Mouse (Mus musculus): ENCODE measurements around the gene Ppp1r9a. TPM values are rescaled to one million over a fixed set of nuclear protein-coding genes. Genes with fewer than 3 reads are reported as not detected.

Ppp1r9a gene
- polyA plus RNA-seq, 1 experiment, result 38.1 TPM

- H3K9ac ChIP-seq (ENCODE audit: low read depth, poor library complexity, severe bottlenecking), result no peak overlapping the region
- no peaks in the 10 kb centered on the region for H3K9me3 ChIP-seq (replicated peaks; ENCODE audit: control insufficient read depth, insufficient read depth, low read length, poor library complexity, severe bottlenecking)
- H3K27me3 ChIP-seq (ENCODE audit: control insufficient read depth, insufficient read depth, low read length, poor library complexity, severe bottlenecking), result no peaks in the 10 kb centered on the region
- no peaks in the 10 kb centered on the region for H3K36me3 ChIP-seq (ENCODE audit: control insufficient read depth, insufficient read depth, low read length, poor library complexity, severe bottlenecking)
- no peak overlapping the region for H3K4me3 ChIP-seq (ENCODE audit: low read depth, low read length)
- no peaks in the 10 kb centered on the region for H3K4me1 ChIP-seq (ENCODE audit: control insufficient read depth, insufficient read depth, low read length)
- TF ChIP-seq EP300 (IDR thresholded peaks at IDR 0.05; ENCODE audit: insufficient read depth, low read depth, low read length) (no peak), POLR2A (IDR thresholded peaks at IDR 0.05; ENCODE audit: insufficient read depth, low read length) (no peak), CTCF (IDR thresholded peaks at IDR 0.05; ENCODE audit: low read depth, low read length) (no peak)
- H3K27ac ChIP-seq (ENCODE audit: insufficient read depth, low read length), result no peak overlapping the region
Observed at GRCm38 (mm10) chr6:4948056-4948455, 45.3 kb downstream of the Ppp1r9a start.

GRCm38 (mm10) chr6:4949701-4950100 is 47.0 kb downstream of the Ppp1r9a start:
- no peak overlapping the region for H3K4me3 ChIP-seq (ENCODE audit: low read depth, low read length)
- no peak overlapping the region for H3K9ac ChIP-seq (ENCODE audit: low read depth, poor library complexity, severe bottlenecking)
- no peaks in the 10 kb centered on the region for H3K36me3 ChIP-seq (ENCODE audit: control insufficient read depth, insufficient read depth, low read length, poor library complexity, severe bottlenecking)
- no peak overlapping the region for H3K27ac ChIP-seq (ENCODE audit: insufficient read depth, low read length)
- H3K27me3 ChIP-seq (ENCODE audit: control insufficient read depth, insufficient read depth, low read length, poor library complexity, severe bottlenecking), result no peaks in the 10 kb centered on the region
- H3K9me3 ChIP-seq (replicated peaks; ENCODE audit: control insufficient read depth, insufficient read depth, low read length, poor library complexity, severe bottlenecking), result no peaks in the 10 kb centered on the region
- TF ChIP-seq CTCF (IDR thresholded peaks at IDR 0.05; ENCODE audit: low read depth, low read length) (no peak), EP300 (IDR thresholded peaks at IDR 0.05; ENCODE audit: insufficient read depth, low read depth, low read length) (no peak), POLR2A (IDR thresholded peaks at IDR 0.05; ENCODE audit: insufficient read depth, low read length) (no peak)
- H3K4me1 ChIP-seq (ENCODE audit: control insufficient read depth, insufficient read depth, low read length), result no peaks in the 10 kb centered on the region

GRCm38 (mm10) chr6:4953028-4953719 is 50.5 kb downstream of the Ppp1r9a start:
- H3K36me3 ChIP-seq (ENCODE audit: control insufficient read depth, insufficient read depth, low read length, poor library complexity, severe bottlenecking), result no peaks in the 10 kb centered on the region
- no peak for TF ChIP-seq EP300 (IDR thresholded peaks at IDR 0.05; ENCODE audit: insufficient read depth, low read depth, low read length)
- H3K27ac ChIP-seq (ENCODE audit: insufficient read depth, low read length), result no peak overlapping the region
- H3K9ac ChIP-seq (ENCODE audit: low read depth, poor library complexity, severe bottlenecking), result no peak overlapping the region
- no peak overlapping the region for H3K4me3 ChIP-seq (ENCODE audit: low read depth, low read length)
- no peaks in the 10 kb centered on the region for H3K4me1 ChIP-seq (ENCODE audit: control insufficient read depth, insufficient read depth, low read length)
- no peaks in the 10 kb centered on the region for H3K27me3 ChIP-seq (ENCODE audit: control insufficient read depth, insufficient read depth, low read length, poor library complexity, severe bottlenecking)
- no peaks in the 10 kb centered on the region for H3K9me3 ChIP-seq (replicated peaks; ENCODE audit: control insufficient read depth, insufficient read depth, low read length, poor library complexity, severe bottlenecking)

- no peaks in the 10 kb centered on the region for H3K36me3 ChIP-seq (ENCODE audit: control insufficient read depth, insufficient read depth, low read length, poor library complexity, severe bottlenecking)
- no peaks in the 10 kb centered on the region for H3K9me3 ChIP-seq (replicated peaks; ENCODE audit: control insufficient read depth, insufficient read depth, low read length, poor library complexity, severe bottlenecking)
- no peak overlapping the region for H3K4me3 ChIP-seq (ENCODE audit: low read depth, low read length)
- no peaks in the 10 kb centered on the region for H3K27me3 ChIP-seq (ENCODE audit: control insufficient read depth, insufficient read depth, low read length, poor library complexity, severe bottlenecking)
- no peaks in the 10 kb centered on the region for H3K4me1 ChIP-seq (ENCODE audit: control insufficient read depth, insufficient read depth, low read length)
- H3K27ac ChIP-seq (ENCODE audit: insufficient read depth, low read length), result no peak overlapping the region
- H3K9ac ChIP-seq (ENCODE audit: low read depth, poor library complexity, severe bottlenecking), result no peak overlapping the region
- no peak for TF ChIP-seq POLR2A (IDR thresholded peaks at IDR 0.05; ENCODE audit: insufficient read depth, low read length)
- TF ChIP-seq EP300 (IDR thresholded peaks at IDR 0.05; ENCODE audit: insufficient read depth, low read depth, low read length), result no peak
- TF ChIP-seq CTCF (IDR thresholded peaks at IDR 0.05; ENCODE audit: low read depth, low read length), result no peak
Observed at GRCm38 (mm10) chr6:4956651-4957050, 53.9 kb downstream of the Ppp1r9a start.

GRCm38 (mm10) chr6:4962197-4962596 is 59.5 kb downstream of the Ppp1r9a start:
- Histone ChIP-seq H3K27me3 (ENCODE audit: control insufficient read depth, insufficient read depth, low read length, poor library complexity, severe bottlenecking) (no peaks in the 10 kb centered on the region), H3K27ac (ENCODE audit: insufficient read depth, low read length) (no peak overlapping the region), H3K36me3 (ENCODE audit: control insufficient read depth, insufficient read depth, low read length, poor library complexity, severe bottlenecking) (no peaks in the 10 kb centered on the region), H3K9ac (ENCODE audit: low read depth, poor library complexity, severe bottlenecking) (no peak overlapping the region), H3K4me3 (ENCODE audit: low read depth, low read length) (no peak overlapping the region), H3K9me3 (replicated peaks; ENCODE audit: control insufficient read depth, insufficient read depth, low read length, poor library complexity, severe bottlenecking) (no peaks in the 10 kb centered on the region), H3K4me1 (ENCODE audit: control insufficient read depth, insufficient read depth, low read length) (no peaks in the 10 kb centered on the region)
- TF ChIP-seq CTCF (IDR thresholded peaks at IDR 0.05; ENCODE audit: low read depth, low read length) (no peak), POLR2A (IDR thresholded peaks at IDR 0.05; ENCODE audit: insufficient read depth, low read length) (no peak), EP300 (IDR thresholded peaks at IDR 0.05; ENCODE audit: insufficient read depth, low read depth, low read length) (no peak)

- H3K9me3 ChIP-seq (replicated peaks; ENCODE audit: control insufficient read depth, insufficient read depth, low read length, poor library complexity, severe bottlenecking), result no peaks in the 10 kb centered on the region
- H3K36me3 ChIP-seq (ENCODE audit: control insufficient read depth, insufficient read depth, low read length, poor library complexity, severe bottlenecking), result no peaks in the 10 kb centered on the region
- TF ChIP-seq POLR2A (IDR thresholded peaks at IDR 0.05; ENCODE audit: insufficient read depth, low read length), result no peak
- TF ChIP-seq CTCF (IDR thresholded peaks at IDR 0.05; ENCODE audit: low read depth, low read length), result no peak
- no peak for TF ChIP-seq EP300 (IDR thresholded peaks at IDR 0.05; ENCODE audit: insufficient read depth, low read depth, low read length)
- H3K27ac ChIP-seq (ENCODE audit: insufficient read depth, low read length), result no peak overlapping the region
- H3K9ac ChIP-seq (ENCODE audit: low read depth, poor library complexity, severe bottlenecking), result no peak overlapping the region
- H3K4me3 ChIP-seq (ENCODE audit: low read depth, low read length), result no peak overlapping the region
- H3K27me3 ChIP-seq (ENCODE audit: control insufficient read depth, insufficient read depth, low read length, poor library complexity, severe bottlenecking), result no peaks in the 10 kb centered on the region
- H3K4me1 ChIP-seq (ENCODE audit: control insufficient read depth, insufficient read depth, low read length), result no peaks in the 10 kb centered on the region
Observed at GRCm38 (mm10) chr6:4963049-4963448, 60.3 kb downstream of the Ppp1r9a start.

All from ES-Bruce4 (cell line).